Mouse (Mus musculus): ENCODE data around the gene Tmem213.

DNA sequence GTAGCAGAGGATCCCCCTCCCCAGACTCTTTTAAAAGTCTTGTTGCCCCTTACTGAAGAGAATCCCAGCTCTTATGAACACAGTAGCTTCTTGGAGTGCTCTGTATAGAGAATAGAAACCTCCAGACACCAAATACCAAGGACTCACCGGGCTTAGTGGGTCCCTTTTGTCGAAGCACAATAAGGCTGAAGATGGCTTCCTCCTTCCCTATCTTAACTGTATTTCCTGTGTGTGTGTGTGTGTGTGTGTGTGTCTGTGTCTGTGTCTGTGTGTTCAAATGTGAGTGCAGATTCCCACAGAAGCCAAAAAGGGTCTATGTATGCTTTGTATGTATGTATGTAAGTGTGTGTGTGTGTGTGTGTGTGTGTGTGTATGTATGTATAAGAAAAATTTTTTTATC, 51.5 kb downstream of the Tmem213 start:
- no peak for TF ChIP-seq CTCF (IDR thresholded peaks at IDR 0.05; ENCODE audit: extremely low read depth, insufficient read length, insufficient replicate concordance, low read depth, low read length)
- no peak for TF ChIP-seq POLR2A (IDR thresholded peaks at IDR 0.05; ENCODE audit: low read depth, low read length)

Data from small intestine, adult 2 months (tissue).